Mouse (Mus musculus) erythroblast, embryonic 14.5 days (primary cell): ENCODE data around the gene Map2k6. TPM values are rescaled to one million over a fixed set of nuclear protein-coding genes. Genes with fewer than 3 reads are reported as not detected.

ENCODE experiments used
- H3K27me3 ChIP-seq: 2 replicates; pipeline ENCODE4 v1.6.1; 2012; ENCODE audit warnings: inconsistent platforms; ENCODE audit not compliant: control insufficient read depth
- H3K36me3 ChIP-seq: 2 replicates; pipeline ENCODE4 v1.6.1; 2012; ENCODE audit warnings: mild to moderate bottlenecking, inconsistent platforms; ENCODE audit not compliant: control insufficient read depth
- H3K4me1 ChIP-seq: 2 replicates; pipeline ENCODE4 v1.6.1; 2012; ENCODE audit warnings: inconsistent platforms; ENCODE audit not compliant: control insufficient read depth
- H3K4me3 ChIP-seq: replicated peaks from 2 replicates; pipeline ENCODE3; 2012; ENCODE audit warnings: moderate library complexity, mild to moderate bottlenecking, inconsistent platforms
- H3K9me3 ChIP-seq: 2 replicates; pipeline ENCODE4 v1.6.1; 2012; ENCODE audit warnings: low read length, inconsistent platforms, mixed read lengths; ENCODE audit not compliant: control insufficient read depth
- GATA1 ChIP-seq: IDR thresholded peaks from 2 replicates; pipeline ENCODE4 v1.6.1; 2012; ENCODE audit warnings: low read length, inconsistent platforms, mixed read lengths
- TAL1 ChIP-seq: IDR thresholded peaks from 3 replicates; pipeline ENCODE4 v1.6.1; 2012; ENCODE audit warnings: low read length, inconsistent platforms, mixed read lengths
- polyA plus RNA-seq: library from polyadenylated mRNA; stranded (reverse); fragments of >175 nt; gene quantifications from 2 replicates; pipeline ENCODE4 v1.2.3, GENCODE M21; 2012

Gene Map2k6
- polyA plus RNA-seq, 1 experiment = not detected

DNA sequence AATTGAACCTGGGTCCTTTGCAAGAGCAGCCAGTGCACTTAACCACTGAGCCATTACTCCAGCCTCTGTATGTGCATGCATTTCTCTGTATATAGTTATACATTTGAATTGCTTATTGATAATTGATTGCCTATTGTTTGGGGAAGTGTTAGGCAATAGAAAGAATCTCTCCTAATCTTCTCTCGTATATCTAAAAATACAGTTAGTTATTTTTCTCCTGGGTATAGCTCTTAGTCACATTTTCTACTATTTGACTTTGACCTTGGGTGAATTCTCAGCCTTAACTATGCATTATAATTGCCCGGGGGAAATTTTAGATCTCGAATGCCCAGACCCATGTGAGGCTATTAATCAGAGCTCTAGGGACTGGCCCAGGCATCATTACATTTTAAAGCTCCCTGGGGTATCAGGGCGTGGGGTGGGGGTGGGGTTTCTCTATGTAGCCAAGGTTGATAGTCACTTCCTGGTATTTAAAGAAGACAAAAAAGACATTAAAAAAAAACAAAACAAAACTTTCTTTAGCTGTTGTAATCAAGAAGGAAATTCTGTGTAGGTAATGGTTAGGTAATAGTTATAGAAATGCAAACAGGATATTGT is 39.9 kb downstream of the Map2k6 start:
- TF ChIP-seq TAL1 (no peak), GATA1 (no peak)
- Histone ChIP-seq H3K27me3 (no peaks in the 10 kb centered on the region), H3K4me1 (peaks cover 6% of the 10 kb centered on the region), H3K4me3 (no peak overlapping the region), H3K9me3 (peaks cover 3% of the 10 kb centered on the region), H3K36me3 (no peaks in the 10 kb centered on the region; the same call in 1 of the 2 replicates)

DNA sequence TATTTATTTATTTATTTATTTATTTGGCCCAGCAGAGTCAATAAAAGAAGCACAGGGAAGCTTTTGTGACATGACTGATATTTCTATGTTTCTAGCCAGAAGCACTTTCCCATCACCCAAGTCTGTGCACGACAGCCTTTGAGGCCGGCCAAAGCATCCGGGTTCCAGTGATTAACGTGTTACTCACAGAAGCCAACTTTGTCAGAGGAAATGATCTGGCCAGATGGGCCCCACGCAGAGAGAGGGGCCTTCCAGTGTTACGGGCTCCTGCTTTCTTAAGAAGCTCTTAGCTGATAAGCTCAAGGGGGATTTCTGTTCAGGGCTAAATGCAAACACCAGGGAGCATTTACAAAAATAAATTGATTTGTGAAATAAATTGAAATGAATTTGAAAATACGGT is 40.4 kb downstream of the Map2k6 start:
- no peaks in the 10 kb centered on the region for H3K27me3 ChIP-seq
- no peak for TF ChIP-seq TAL1
- peaks cover 6% of the 10 kb centered on the region for H3K4me1 ChIP-seq
- no peak overlapping the region for H3K4me3 ChIP-seq
- H3K9me3 ChIP-seq = peaks cover 3% of the 10 kb centered on the region
- H3K36me3 ChIP-seq = no peaks in the 10 kb centered on the region; the same call in 1 of the 2 replicates

DNA sequence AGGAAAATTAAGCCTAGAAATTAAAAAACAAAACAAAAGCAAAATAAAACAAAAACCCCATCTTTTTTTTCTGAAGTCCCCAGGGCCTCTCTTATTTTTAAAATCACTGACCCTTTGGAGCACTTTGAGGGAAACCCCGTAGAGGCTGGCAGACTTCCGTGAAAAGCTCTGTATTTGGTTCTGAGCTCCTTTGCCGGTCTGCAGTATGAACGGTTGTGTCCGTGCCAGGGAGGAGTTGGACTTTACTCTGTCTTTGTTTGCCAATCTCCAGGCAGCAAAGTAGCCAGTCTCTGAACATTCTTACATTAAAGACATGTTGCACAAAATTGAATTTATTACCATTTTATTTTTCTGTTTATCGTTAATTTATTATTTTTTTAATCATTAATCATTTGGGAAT is 45.7 kb downstream of the Map2k6 start:
- Histone ChIP-seq H3K27me3 (no peaks in the 10 kb centered on the region), H3K9me3 (peaks cover 3% of the 10 kb centered on the region), H3K4me1 (peaks cover 20% of the 10 kb centered on the region), H3K4me3 (no peak overlapping the region), H3K36me3 (no peaks in the 10 kb centered on the region)
- no peak for TF ChIP-seq GATA1

DNA sequence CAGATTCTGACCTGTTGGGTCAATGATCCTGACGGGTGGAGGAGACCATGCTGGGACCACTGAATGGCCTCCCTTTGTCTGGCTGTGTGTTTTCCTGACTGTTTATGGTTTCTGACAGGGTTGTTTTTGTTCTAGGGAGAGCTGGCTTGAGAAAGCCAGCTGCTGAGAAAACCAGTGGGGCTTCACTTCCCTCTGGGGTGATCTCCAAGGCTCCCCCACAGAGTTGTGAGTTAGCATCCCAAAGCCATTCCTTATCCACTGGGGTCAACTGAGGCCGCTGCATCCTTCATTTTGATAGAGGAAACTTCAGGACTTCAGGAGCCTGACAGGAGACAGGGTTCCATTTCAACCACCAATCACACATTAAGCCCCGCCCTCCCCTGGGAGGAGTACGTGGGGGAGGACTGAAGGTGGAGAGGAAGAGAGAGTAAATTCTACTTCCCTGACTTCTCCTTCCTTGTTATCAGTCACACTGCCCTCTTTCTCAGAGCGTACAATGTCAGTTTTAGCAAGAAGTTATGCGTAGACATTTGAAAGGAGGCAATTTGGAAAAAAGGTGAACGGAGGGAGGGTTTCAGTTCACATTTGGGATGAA is 49.3 kb downstream of the Map2k6 start:
- H3K4me3 ChIP-seq = peak overlapping the region; percentile 66
- H3K36me3 ChIP-seq = no peaks in the 10 kb centered on the region
- H3K27me3 ChIP-seq = no peaks in the 10 kb centered on the region
- TF ChIP-seq GATA1 (no peak), TAL1 (no peak)
- H3K9me3 ChIP-seq = no peaks in the 10 kb centered on the region
- H3K4me1 ChIP-seq = peaks cover 27% of the 10 kb centered on the region

DNA sequence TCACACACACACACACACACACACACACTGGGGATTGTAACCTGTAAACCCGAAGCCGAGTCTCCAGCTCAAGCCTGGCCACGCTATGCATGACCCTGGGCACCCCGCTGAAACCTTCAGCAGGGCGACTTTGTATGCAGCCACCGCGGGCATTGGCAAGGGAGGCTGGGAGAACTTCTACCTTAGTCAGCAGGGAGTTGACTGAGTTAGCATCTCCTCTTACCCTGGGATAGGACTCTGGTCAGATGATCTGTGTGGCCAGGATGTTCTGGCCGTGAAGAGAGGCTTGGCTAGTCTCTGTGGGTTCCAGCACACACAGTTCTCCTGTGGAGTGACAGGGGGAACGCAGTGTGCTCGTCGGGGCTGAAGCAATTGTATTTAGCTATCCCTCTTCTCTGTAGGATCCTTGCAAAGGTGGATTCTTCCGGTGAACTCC is 49.8 kb downstream of the Map2k6 start:
- Histone ChIP-seq H3K9me3 (no peaks in the 10 kb centered on the region), H3K4me1 (peaks cover 32% of the 10 kb centered on the region), H3K4me3 (peak overlapping the region; percentile 66), H3K36me3 (peaks cover 2% of the 10 kb centered on the region; the same call in 1 of the 2 replicates), H3K27me3 (no peaks in the 10 kb centered on the region)
- TF ChIP-seq GATA1 (no peak), TAL1 (no peak)

DNA sequence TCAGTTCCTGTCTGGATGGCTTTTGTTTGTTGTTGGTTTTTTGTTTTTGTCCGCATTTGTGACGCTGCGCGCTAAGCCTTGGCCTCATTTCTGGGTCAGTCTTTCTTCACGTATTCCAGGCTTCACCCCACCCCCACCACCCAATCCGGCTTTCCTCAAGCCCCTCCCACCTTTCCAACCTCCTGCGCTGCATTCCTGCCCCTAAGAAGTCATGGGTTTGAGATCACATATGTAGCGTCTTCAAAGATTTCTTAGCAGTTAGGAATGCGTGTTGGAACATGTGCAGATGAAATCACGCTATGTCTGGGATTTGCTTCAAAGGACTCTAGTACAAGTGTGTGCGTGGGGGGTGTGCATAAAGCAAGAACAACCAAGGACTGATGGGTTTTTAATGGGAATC is 50.3 kb downstream of the Map2k6 start:
- H3K9me3 ChIP-seq = no peaks in the 10 kb centered on the region
- peak overlapping the region; percentile 66 for H3K4me3 ChIP-seq
- H3K36me3 ChIP-seq = peaks cover 2% of the 10 kb centered on the region; the same call in 1 of the 2 replicates
- TF ChIP-seq GATA1 (no peak), TAL1 (no peak)
- H3K27me3 ChIP-seq = no peaks in the 10 kb centered on the region
- peaks cover 33% of the 10 kb centered on the region for H3K4me1 ChIP-seq

DNA sequence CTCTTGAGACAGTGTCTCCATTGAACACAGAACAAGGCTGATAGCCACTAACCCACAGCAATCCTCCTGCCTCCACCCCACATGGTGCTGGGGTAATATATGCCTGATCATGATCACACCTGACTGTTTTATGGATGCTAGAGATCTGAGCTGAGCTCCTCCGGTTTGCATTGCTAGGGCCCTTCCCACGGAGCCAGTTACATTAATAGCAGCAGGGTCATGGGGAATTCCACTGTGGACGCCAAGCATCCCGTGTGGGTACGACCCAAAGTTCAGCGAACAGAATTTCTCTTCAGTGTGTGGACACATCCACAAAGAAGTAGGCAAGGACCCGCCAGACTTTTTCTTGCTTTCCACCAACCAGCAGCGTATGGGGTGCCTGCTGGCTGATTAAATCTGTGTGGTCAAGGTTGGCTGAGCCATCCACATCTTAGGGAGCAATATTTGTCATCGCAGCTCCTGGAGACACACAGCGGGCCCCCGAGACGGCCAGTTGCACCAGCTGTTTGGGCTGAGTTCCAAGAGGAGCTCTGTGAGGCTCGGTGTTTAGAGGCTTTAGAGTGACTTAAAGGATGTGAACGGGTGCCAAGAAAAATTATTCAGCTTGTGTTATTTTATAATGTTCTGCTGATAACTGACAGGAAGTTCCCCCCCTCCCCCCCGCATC is 51.3 kb downstream of the Map2k6 start:
- no peaks in the 10 kb centered on the region for H3K9me3 ChIP-seq
- no peaks in the 10 kb centered on the region for H3K27me3 ChIP-seq
- TF ChIP-seq TAL1 (no peak), GATA1 (no peak)
- no peak overlapping the region for H3K4me3 ChIP-seq
- H3K4me1 ChIP-seq = peaks cover 33% of the 10 kb centered on the region
- peaks cover 2% of the 10 kb centered on the region; the same call in 1 of the 2 replicates for H3K36me3 ChIP-seq

DNA sequence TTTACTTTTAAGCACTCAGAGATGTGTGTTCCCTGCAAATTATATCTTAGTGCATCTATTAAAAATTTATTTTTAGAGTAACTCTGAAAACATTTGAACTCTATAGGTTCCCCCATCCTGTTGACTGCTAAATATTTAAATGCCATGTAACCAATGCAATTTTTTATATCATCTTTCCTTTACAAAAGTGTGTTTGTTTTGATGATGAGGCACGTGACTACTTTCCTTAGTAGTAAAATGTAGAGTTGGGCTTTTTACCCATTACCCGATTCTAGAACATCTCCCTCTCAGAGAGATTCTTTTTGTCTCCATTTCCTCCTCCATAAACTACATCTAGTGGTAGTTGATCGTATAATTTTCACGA is 51.8 kb downstream of the Map2k6 start:
- Histone ChIP-seq H3K4me3 (no peak overlapping the region), H3K27me3 (no peaks in the 10 kb centered on the region), H3K9me3 (no peaks in the 10 kb centered on the region), H3K4me1 (peaks cover 36% of the 10 kb centered on the region), H3K36me3 (peaks cover 2% of the 10 kb centered on the region; the same call in 1 of the 2 replicates)
- TF ChIP-seq TAL1 = no peak
- TF ChIP-seq GATA1 = no peak

DNA sequence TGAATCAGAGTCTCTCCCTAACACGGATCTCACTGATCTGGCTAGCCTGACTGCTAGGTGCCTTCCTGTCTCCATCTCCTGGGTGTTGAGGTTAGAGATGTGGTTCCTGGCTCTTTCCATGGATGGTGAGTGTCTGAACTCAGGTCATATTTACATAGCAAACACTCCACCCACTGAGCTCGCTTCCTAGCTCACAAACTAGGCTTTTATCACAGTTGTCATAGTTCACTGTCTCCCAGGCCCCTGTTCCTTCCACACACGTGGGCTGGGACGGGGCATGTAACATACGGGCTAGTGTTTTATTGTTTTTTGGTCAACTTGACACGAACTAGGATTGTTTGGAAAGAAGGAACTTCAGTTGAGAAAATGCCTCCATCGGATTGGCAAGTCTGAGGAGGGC is 52.7 kb downstream of the Map2k6 start:
- Histone ChIP-seq H3K9me3 (no peaks in the 10 kb centered on the region), H3K27me3 (no peaks in the 10 kb centered on the region), H3K36me3 (peaks cover 2% of the 10 kb centered on the region; the same call in 1 of the 2 replicates), H3K4me1 (peaks cover 42% of the 10 kb centered on the region), H3K4me3 (no peak overlapping the region)
- TF ChIP-seq GATA1 (no peak), TAL1 (no peak)
